ENCODE assay signal across 25 mouse cellular contexts in genomic region chr2:178450961-178451360, GRCm38 (mm10). TPM values are rescaled to one million over a fixed set of nuclear protein-coding genes. Genes with fewer than 3 reads are reported as not detected.
A peak's percentile ranks its signal among the peaks of the same experiment; 100 is the strongest.
DNase-seq lines count a peak whose midpoint lies in the region; ATAC-seq lines count a peak whose summit lies in the region.
"Had no signal": no experiment of that assay in that cellular context is flagged by ENCODE, and none has a peak within 500 bp of the region (broad histone marks: within the 10 kb centered on the region; RNA-seq: fewer than 3 reads in every experiment).

No protein-coding gene starts in this region.

- ATAC-seq in hindbrain, embryonic 12.5 days (ENCODE audit: low FRiP score) = no peak
- no peak for ATAC-seq in embryonic facial prominence, embryonic 14.5 days (ENCODE audit: low read depth)
- ATAC-seq: forebrain, embryonic 14.5 days; forebrain, embryonic 16.5 days had no signal

- no peaks in the 10 kb centered on the region for H3K9me3 ChIP-seq in hindbrain, embryonic 10.5 days
- H3K9me3 ChIP-seq in hindbrain, embryonic 12.5 days (replicated peaks) = no peaks in the 10 kb centered on the region
- H3K9me3 ChIP-seq in embryonic facial prominence, embryonic 10.5 days = no peaks in the 10 kb centered on the region
- H3K9me3 ChIP-seq in embryonic facial prominence, embryonic 14.5 days (ENCODE audit: control insufficient read depth, low read length) = no peaks in the 10 kb centered on the region
- H3K9me3 ChIP-seq: embryonic facial prominence, embryonic 12.5 days; embryonic facial prominence, embryonic 15.5 days; forebrain, embryonic 10.5 days; forebrain, embryonic 12.5 days had no signal

- DNase-seq in hindbrain, embryonic 10.5 days (ENCODE audit: low spot score) = no peak
- no peak for DNase-seq in embryonic facial prominence, embryonic 10.5 days (ENCODE audit: low spot score)
- DNase-seq in embryonic facial prominence, embryonic 14.5 days (ENCODE audit: low spot score) = no peak
- DNase-seq in cerebellum, adult 8-10 months = no peak
- DNase-seq in adrenal gland, postnatal 10 days = no peak
- DNase-seq: adrenal gland, adult 2 months; adrenal gland, postnatal 14 days; adrenal gland, postnatal 36 days; cerebellum, adult 11-12 months; cerebellum, adult 2 months; cerebellum, adult 9-11 months; cerebellum, postnatal 14 days; cerebellum, postnatal 36 days; embryo, embryonic 11 days had no signal

- H3K4me3 ChIP-seq in hindbrain, embryonic 10.5 days = no peak overlapping the region
- H3K4me3 ChIP-seq in hindbrain, embryonic 12.5 days = no peak overlapping the region
- no peak overlapping the region for H3K4me3 ChIP-seq in embryonic facial prominence, embryonic 10.5 days
- H3K4me3 ChIP-seq in embryonic facial prominence, embryonic 14.5 days (ENCODE audit: low read depth, low read length) = no peak overlapping the region
- H3K4me3 ChIP-seq: embryonic facial prominence, embryonic 12.5 days; embryonic facial prominence, embryonic 15.5 days; erythroblast, embryonic 14.5 days; forebrain, embryonic 10.5 days; forebrain, embryonic 12.5 days had no signal

- no peaks in the 10 kb centered on the region for H3K27me3 ChIP-seq in hindbrain, embryonic 10.5 days (ENCODE audit: insufficient read depth, poor library complexity, severe bottlenecking)
- no peaks in the 10 kb centered on the region for H3K27me3 ChIP-seq in hindbrain, embryonic 12.5 days
- H3K27me3 ChIP-seq in embryonic facial prominence, embryonic 10.5 days (replicated peaks; ENCODE audit: low read depth, poor library complexity, severe bottlenecking) = no peaks in the 10 kb centered on the region
- H3K27me3 ChIP-seq in embryonic facial prominence, embryonic 14.5 days (replicated peaks; ENCODE audit: control insufficient read depth, insufficient read depth, low read length) = no peaks in the 10 kb centered on the region
- H3K27me3 ChIP-seq: embryonic facial prominence, embryonic 12.5 days; forebrain, embryonic 12.5 days had no signal

- H3K4me2 ChIP-seq in hindbrain, embryonic 12.5 days (replicated peaks) = no peak overlapping the region
- no peak overlapping the region for H3K4me2 ChIP-seq in embryonic facial prominence, embryonic 14.5 days (ENCODE audit: low read depth, low read length)
- H3K4me2 ChIP-seq: embryonic facial prominence, embryonic 12.5 days; embryonic facial prominence, embryonic 15.5 days; forebrain, embryonic 12.5 days had no signal

- WGBS in hindbrain, embryonic 10.5 days = 63% methylated on average over 10 of the region's 10 CpGs
- 68% methylated on average over 10 of the region's 10 CpGs for WGBS in hindbrain, embryonic 12.5 days
- WGBS in embryonic facial prominence, embryonic 10.5 days = 71% methylated on average over 10 of the region's 10 CpGs
- 56% methylated on average over 10 of the region's 10 CpGs for WGBS in embryonic facial prominence, embryonic 14.5 days

- peak overlapping the region; percentile 5; the same call in 1 of the 2 replicates for H3K27ac ChIP-seq in hindbrain, embryonic 10.5 days
- no peak overlapping the region for H3K27ac ChIP-seq in hindbrain, embryonic 12.5 days
- peak overlapping the region; percentile 48; the same call in 1 of the 2 replicates for H3K27ac ChIP-seq in embryonic facial prominence, embryonic 10.5 days (replicated peaks)
- H3K27ac ChIP-seq in embryonic facial prominence, embryonic 14.5 days (replicated peaks; ENCODE audit: low read depth, low read length) = 0 out of 2 replicates have a peak overlapping the region, but pooled peaks have one; percentile 8
- H3K27ac ChIP-seq: embryonic facial prominence, embryonic 12.5 days; embryonic facial prominence, embryonic 15.5 days; forebrain, embryonic 10.5 days; forebrain, embryonic 12.5 days had no signal

- H3K36me3 ChIP-seq in hindbrain, embryonic 10.5 days = no peaks in the 10 kb centered on the region
- no peaks in the 10 kb centered on the region for H3K36me3 ChIP-seq in hindbrain, embryonic 12.5 days
- H3K36me3 ChIP-seq in embryonic facial prominence, embryonic 10.5 days (replicated peaks) = no peaks in the 10 kb centered on the region
- no peaks in the 10 kb centered on the region for H3K36me3 ChIP-seq in embryonic facial prominence, embryonic 14.5 days (ENCODE audit: control insufficient read depth, insufficient read depth, low read length)
- H3K36me3 ChIP-seq: embryonic facial prominence, embryonic 12.5 days; embryonic facial prominence, embryonic 15.5 days; forebrain, embryonic 10.5 days; forebrain, embryonic 12.5 days had no signal

- H3K9ac ChIP-seq in hindbrain, embryonic 12.5 days = no peak overlapping the region
- H3K9ac ChIP-seq in embryonic facial prominence, embryonic 14.5 days (ENCODE audit: low read depth, low read length) = no peak overlapping the region
- H3K9ac ChIP-seq: embryonic facial prominence, embryonic 12.5 days; embryonic facial prominence, embryonic 15.5 days; forebrain, embryonic 12.5 days had no signal

- peaks cover 12% of the 10 kb centered on the region for H3K4me1 ChIP-seq in hindbrain, embryonic 10.5 days (replicated peaks)
- peaks cover 9% of the 10 kb centered on the region; the same call in 1 of the 2 replicates for H3K4me1 ChIP-seq in hindbrain, embryonic 12.5 days
- H3K4me1 ChIP-seq in embryonic facial prominence, embryonic 10.5 days = peaks cover 27% of the 10 kb centered on the region
- peaks cover 6% of the 10 kb centered on the region for H3K4me1 ChIP-seq in embryonic facial prominence, embryonic 14.5 days (ENCODE audit: control insufficient read depth, insufficient read depth, low read length)

RNA-seq across cellular contexts. Expression of gene Cdh26, which starts 20.6 kb away (rescaled TPM):
- polyA plus RNA-seq in hindbrain, embryonic 10.5 days (2016; fragmentation: Nextera tagmentation; extraction: Ambion mirVana) = 0.10 and 0.63 TPM in 2 replicates
- 0.06 and 0.51 TPM in 2 replicates for polyA plus RNA-seq in hindbrain, embryonic 12.5 days (2016; fragmentation: Nextera tagmentation; extraction: Ambion mirVana)
- polyA plus RNA-seq in embryonic facial prominence, embryonic 10.5 days (2016; fragmentation: Nextera tagmentation; extraction: Ambion mirVana) = 0.19 TPM in 1 of 2 replicates, not detected in the other
- 2.5 and 3.9 TPM in 2 replicates for polyA plus RNA-seq in embryonic facial prominence, embryonic 14.5 days (2014; fragmentation: Nextera tagmentation; extraction: Ambion mirVana)
- total RNA-seq in adrenal gland, postnatal 10 days (2021) = under 1 TPM in 1 of 2 experiments, not detected in 1; 0.12 TPM
- total RNA-seq: adrenal gland, adult 2 months; adrenal gland, postnatal 14 days; common myeloid progenitor, adult 5-6 weeks; MEL had no signal
- polyA plus RNA-seq: adrenal gland, adult 2 months; C2C12; erythroblast, embryonic 14.5 days had no signal

RNA-seq across cellular contexts. Expression of gene Fam217b, which starts 36.6 kb away (rescaled TPM):
- polyA plus RNA-seq in hindbrain, embryonic 10.5 days (2016; fragmentation: Nextera tagmentation; extraction: Ambion mirVana) = 2.0 and 2.3 TPM in 2 replicates
- polyA plus RNA-seq in hindbrain, embryonic 12.5 days (2016; fragmentation: Nextera tagmentation; extraction: Ambion mirVana) = 4.1 and 6.4 TPM in 2 replicates
- 3.4 and 4.7 TPM in 2 replicates for polyA plus RNA-seq in embryonic facial prominence, embryonic 10.5 days (2016; fragmentation: Nextera tagmentation; extraction: Ambion mirVana)
- polyA plus RNA-seq in embryonic facial prominence, embryonic 14.5 days (2014; fragmentation: Nextera tagmentation; extraction: Ambion mirVana) = 5.8 and 7.3 TPM in 2 replicates
- total RNA-seq in adrenal gland, postnatal 10 days (2021) = 1 to 10 TPM; 7.8 to 8.8 TPM
- total RNA-seq: MEL had no signal
- polyA plus RNA-seq: C2C12; erythroblast, embryonic 14.5 days had no signal

RNA-seq across cellular contexts. Expression of gene Ppp1r3d, which starts 36.7 kb away (rescaled TPM):
- polyA plus RNA-seq in hindbrain, embryonic 10.5 days (2016; fragmentation: Nextera tagmentation; extraction: Ambion mirVana) = 0.92 and 1.3 TPM in 2 replicates
- 3.4 and 4.0 TPM in 2 replicates for polyA plus RNA-seq in hindbrain, embryonic 12.5 days (2016; fragmentation: Nextera tagmentation; extraction: Ambion mirVana)
- 1.8 and 1.9 TPM in 2 replicates for polyA plus RNA-seq in embryonic facial prominence, embryonic 10.5 days (2016; fragmentation: Nextera tagmentation; extraction: Ambion mirVana)
- polyA plus RNA-seq in embryonic facial prominence, embryonic 14.5 days (2014; fragmentation: Nextera tagmentation; extraction: Ambion mirVana) = 5.2 and 6.9 TPM in 2 replicates
- total RNA-seq in adrenal gland, postnatal 10 days (2021) = 10 to 100 TPM; 12.9 to 14.3 TPM
- total RNA-seq: MEL had no signal
- polyA plus RNA-seq: C2C12 had no signal

RNA-seq across cellular contexts. Expression of gene Sycp2, which starts 43.5 kb away (rescaled TPM):
- 0.10 and 0.12 TPM in 2 replicates for polyA plus RNA-seq in hindbrain, embryonic 10.5 days (2016; fragmentation: Nextera tagmentation; extraction: Ambion mirVana)
- 0.22 and 0.25 TPM in 2 replicates for polyA plus RNA-seq in hindbrain, embryonic 12.5 days (2016; fragmentation: Nextera tagmentation; extraction: Ambion mirVana)
- 0.05 TPM in 1 of 2 replicates, not detected in the other for polyA plus RNA-seq in embryonic facial prominence, embryonic 10.5 days (2016; fragmentation: Nextera tagmentation; extraction: Ambion mirVana)
- 0.18 TPM in 2 replicates for polyA plus RNA-seq in embryonic facial prominence, embryonic 14.5 days (2014; fragmentation: Nextera tagmentation; extraction: Ambion mirVana)
- total RNA-seq in adrenal gland, postnatal 10 days (2021) = under 1 TPM; 0.39 TPM
- total RNA-seq: adrenal gland, postnatal 14 days; common myeloid progenitor, adult 5-6 weeks; MEL had no signal
- polyA plus RNA-seq: adrenal gland, adult 2 months; C2C12; embryonic facial prominence, embryonic 15.5 days; erythroblast, embryonic 14.5 days had no signal
